Mouse (Mus musculus): ENCODE data around the gene Urb2.

DNA sequence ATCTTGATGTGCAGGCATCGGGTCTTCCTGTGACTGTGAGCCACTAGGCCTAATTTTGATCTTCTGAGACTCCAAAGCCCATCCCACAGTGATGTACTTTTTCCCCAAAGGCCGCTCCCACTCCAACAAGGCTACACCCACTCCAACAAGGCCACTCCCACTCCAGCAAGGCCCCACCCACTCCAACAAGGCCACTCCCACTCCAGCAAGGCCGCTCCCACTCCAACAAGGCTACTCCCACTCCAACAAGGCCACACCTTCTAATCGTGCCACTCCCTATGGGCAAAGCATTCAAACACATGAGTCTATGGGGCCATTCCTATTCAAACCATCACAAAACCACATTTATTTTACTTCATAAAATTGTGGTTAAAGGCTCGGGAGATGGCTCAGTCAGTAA lies 69.2 kb downstream of the Urb2 start:
- TF ChIP-seq CTCF (IDR thresholded peaks at IDR 0.05; ENCODE audit: low read depth) (no peak), EP300 (IDR thresholded peaks at IDR 0.05; ENCODE audit: low read depth) (no peak)
